Mouse (Mus musculus): ENCODE results near the gene Fos. TPM values are rescaled to one million over a fixed set of nuclear protein-coding genes. Genes with fewer than 3 reads are reported as not detected.

Fos gene
- polyA plus RNA-seq, 1 experiment from 2014 or later, result 1.2 TPM

GRCm38 (mm10) chr12:85479190-85479589, 5.5 kb downstream of the Fos start:
- peaks cover 28% of the 10 kb centered on the region for H3K27me3 ChIP-seq (replicated peaks)
- peaks cover 21% of the 10 kb centered on the region for H3K4me1 ChIP-seq
- no peak for ATAC-seq (ENCODE audit: low FRiP score, low read depth)
- H3K27ac ChIP-seq, result no peak overlapping the region
- H3K9ac ChIP-seq, result no peak overlapping the region
- no peaks in the 10 kb centered on the region for H3K36me3 ChIP-seq
- H3K4me2 ChIP-seq (replicated peaks), result no peak overlapping the region
- H3K9me3 ChIP-seq, result no peaks in the 10 kb centered on the region
- H3K4me3 ChIP-seq, result no peak overlapping the region
- 36% methylated on average over 3 of the region's 3 CpGs for WGBS

GRCm38 (mm10) chr12:85483155-85483554, 9.5 kb downstream of the Fos start:
- Histone ChIP-seq H3K4me2 (replicated peaks) (no peak overlapping the region), H3K36me3 (no peaks in the 10 kb centered on the region), H3K4me3 (no peak overlapping the region), H3K9me3 (no peaks in the 10 kb centered on the region), H3K9ac (no peak overlapping the region), H3K27me3 (replicated peaks) (no peaks in the 10 kb centered on the region), H3K27ac (no peak overlapping the region), H3K4me1 (peaks cover 21% of the 10 kb centered on the region)
- no peak for ATAC-seq (ENCODE audit: low FRiP score, low read depth)
- WGBS, result 32% methylated on average over 4 of the region's 4 CpGs

GRCm38 (mm10) chr12:85484655-85485054, 11.0 kb downstream of the Fos start:
- H3K4me1 ChIP-seq, result peaks cover 21% of the 10 kb centered on the region
- H3K9me3 ChIP-seq, result no peaks in the 10 kb centered on the region
- H3K27ac ChIP-seq, result no peak overlapping the region
- no peak overlapping the region for H3K9ac ChIP-seq
- H3K36me3 ChIP-seq, result no peaks in the 10 kb centered on the region
- no peaks in the 10 kb centered on the region for H3K27me3 ChIP-seq (replicated peaks)
- 82% methylated on average over 2 of the region's 2 CpGs for WGBS
- no peak overlapping the region for H3K4me3 ChIP-seq
- no peak for ATAC-seq (ENCODE audit: low FRiP score, low read depth)
- no peak overlapping the region for H3K4me2 ChIP-seq (replicated peaks)

GRCm38 (mm10) chr12:85485890-85486765, 12.4 kb downstream of the Fos start:
- Histone ChIP-seq H3K9me3 (no peaks in the 10 kb centered on the region), H3K27ac (0 out of 2 replicates have a peak overlapping the region, but pooled peaks have one; percentile 42), H3K4me2 (replicated peaks) (peak overlapping the region; percentile 73), H3K4me3 (peak overlapping the region; percentile 48), H3K9ac (peak overlapping the region; percentile 65), H3K4me1 (peaks cover 21% of the 10 kb centered on the region), H3K36me3 (no peaks in the 10 kb centered on the region), H3K27me3 (replicated peaks) (no peaks in the 10 kb centered on the region)
- under 1% methylated on average over 52 of the region's 52 CpGs for WGBS
- peak; percentile 93 for ATAC-seq (ENCODE audit: low FRiP score, low read depth)

- Histone ChIP-seq H3K36me3 (no peaks in the 10 kb centered on the region), H3K4me2 (replicated peaks) (peak overlapping the region; percentile 73), H3K27ac (no peak overlapping the region), H3K9me3 (no peaks in the 10 kb centered on the region), H3K4me1 (peaks cover 21% of the 10 kb centered on the region), H3K9ac (peak overlapping the region; percentile 56; the same call in 1 of the 2 replicates), H3K27me3 (replicated peaks) (no peaks in the 10 kb centered on the region), H3K4me3 (peak overlapping the region; percentile 48)
- under 1% methylated on average over 20 of the region's 20 CpGs for whole genome bisulfite sequencing
- no peak for ATAC-seq (ENCODE audit: low FRiP score, low read depth)
Observed at GRCm38 (mm10) chr12:85486766-85487069, 13.0 kb downstream of the Fos start.

- Histone ChIP-seq H3K4me3 (no peak overlapping the region), H3K4me2 (replicated peaks) (peak overlapping the region; percentile 73), H3K9ac (no peak overlapping the region), H3K36me3 (no peaks in the 10 kb centered on the region), H3K27ac (no peak overlapping the region), H3K9me3 (no peaks in the 10 kb centered on the region), H3K4me1 (peaks cover 24% of the 10 kb centered on the region), H3K27me3 (replicated peaks) (no peaks in the 10 kb centered on the region)
- 2% methylated on average over 12 of the region's 12 CpGs for WGBS
- ATAC-seq (ENCODE audit: low FRiP score, low read depth), result no peak
Observed at GRCm38 (mm10) chr12:85487545-85488141, 14.0 kb downstream of the Fos start.

GRCm38 (mm10) chr12:85489232-85489886, 15.7 kb downstream of the Fos start:
- WGBS, result 86% methylated on average over 7 of the region's 7 CpGs
- H3K9me3 ChIP-seq, result no peaks in the 10 kb centered on the region
- H3K36me3 ChIP-seq, result no peaks in the 10 kb centered on the region
- peaks cover 24% of the 10 kb centered on the region for H3K4me1 ChIP-seq
- H3K27me3 ChIP-seq (replicated peaks), result no peaks in the 10 kb centered on the region
- H3K4me2 ChIP-seq (replicated peaks), result no peak overlapping the region
- no peak overlapping the region for H3K27ac ChIP-seq
- no peak for ATAC-seq (ENCODE audit: low FRiP score, low read depth)
- no peak overlapping the region for H3K4me3 ChIP-seq
- no peak overlapping the region for H3K9ac ChIP-seq

GRCm38 (mm10) chr12:85490096-85490820, 16.6 kb downstream of the Fos start:
- Histone ChIP-seq H3K27ac (no peak overlapping the region), H3K27me3 (replicated peaks) (no peaks in the 10 kb centered on the region), H3K4me3 (no peak overlapping the region), H3K4me1 (peaks cover 23% of the 10 kb centered on the region), H3K36me3 (no peaks in the 10 kb centered on the region), H3K4me2 (replicated peaks) (no peak overlapping the region), H3K9ac (no peak overlapping the region), H3K9me3 (no peaks in the 10 kb centered on the region)
- 62% methylated on average over 10 of the region's 10 CpGs for WGBS
- no peak for ATAC-seq (ENCODE audit: low FRiP score, low read depth)

GRCm38 (mm10) chr12:85490991-85491390, 17.3 kb downstream of the Fos start:
- WGBS, result 74% methylated on average over 1 of the region's 1 CpGs
- Histone ChIP-seq H3K27me3 (replicated peaks) (no peaks in the 10 kb centered on the region), H3K4me2 (replicated peaks) (no peak overlapping the region), H3K4me3 (no peak overlapping the region), H3K36me3 (no peaks in the 10 kb centered on the region), H3K4me1 (peaks cover 17% of the 10 kb centered on the region), H3K9me3 (no peaks in the 10 kb centered on the region), H3K27ac (no peak overlapping the region), H3K9ac (no peak overlapping the region)
- ATAC-seq (ENCODE audit: low FRiP score, low read depth), result no peak

- 23% methylated on average over 16 of the region's 16 CpGs for WGBS
- Histone ChIP-seq H3K4me2 (replicated peaks) (peak overlapping the region; percentile 39), H3K4me1 (peaks cover 11% of the 10 kb centered on the region), H3K36me3 (no peaks in the 10 kb centered on the region), H3K4me3 (no peak overlapping the region), H3K27ac (no peak overlapping the region), H3K9me3 (no peaks in the 10 kb centered on the region), H3K9ac (no peak overlapping the region), H3K27me3 (replicated peaks) (no peaks in the 10 kb centered on the region)
- ATAC-seq (ENCODE audit: low FRiP score, low read depth), result 0 out of 2 replicates have a peak, but pooled peaks have one; percentile 49
Observed at GRCm38 (mm10) chr12:85492084-85492645, 18.5 kb downstream of the Fos start.

GRCm38 (mm10) chr12:85496336-85496735, 22.6 kb downstream of the Fos start:
- no peak overlapping the region for H3K4me2 ChIP-seq (replicated peaks)
- H3K27ac ChIP-seq, result no peak overlapping the region
- H3K36me3 ChIP-seq, result no peaks in the 10 kb centered on the region
- H3K4me3 ChIP-seq, result no peak overlapping the region
- H3K9ac ChIP-seq, result no peak overlapping the region
- 78% methylated on average over 7 of the region's 7 CpGs for WGBS
- peaks cover 3% of the 10 kb centered on the region; the same call in 1 of the 2 replicates for H3K4me1 ChIP-seq
- ATAC-seq (ENCODE audit: low FRiP score, low read depth), result no peak
- H3K9me3 ChIP-seq, result no peaks in the 10 kb centered on the region
- no peaks in the 10 kb centered on the region for H3K27me3 ChIP-seq (replicated peaks)
